ENCODE assay signal across 8 mouse cellular contexts in genomic region chr6:129049596-129050251, GRCm38 (mm10). TPM values are rescaled to one million over a fixed set of nuclear protein-coding genes. Genes with fewer than 3 reads are reported as not detected.
DNase-seq lines count a peak whose midpoint lies in the region; ATAC-seq and TF ChIP-seq lines count a peak whose summit lies in the region.

No protein-coding gene starts in this region.

- H3K4me2 ChIP-seq in heart, embryonic 13.5 days: peak overlapping the region; percentile 72
- peak overlapping the region; percentile 70 for H3K4me2 ChIP-seq in hindbrain, embryonic 15.5 days
- peak overlapping the region; percentile 61 for H3K4me2 ChIP-seq in midbrain, embryonic 13.5 days (replicated peaks)

- H3K9me3 ChIP-seq in heart, embryonic 13.5 days: no peaks in the 10 kb centered on the region
- H3K9me3 ChIP-seq in hindbrain, embryonic 15.5 days: no peaks in the 10 kb centered on the region
- no peaks in the 10 kb centered on the region for H3K9me3 ChIP-seq in midbrain, embryonic 13.5 days

- DNase-seq in heart, postnatal 14 days: no peak
- DNase-seq in brain, embryonic 14.5 days (ENCODE audit: low read depth): peak; percentile 40
- no peak for DNase-seq in spleen, adult 12 weeks (ENCODE audit: low spot score)
- DNase-seq in spleen, adult 18-20 months: no peak
- no peak for DNase-seq in layer of hippocampus, postnatal 36 days

- H3K27me3 ChIP-seq in heart, embryonic 13.5 days (replicated peaks): no peaks in the 10 kb centered on the region
- H3K27me3 ChIP-seq in hindbrain, embryonic 15.5 days: no peaks in the 10 kb centered on the region
- H3K27me3 ChIP-seq in midbrain, embryonic 13.5 days: no peaks in the 10 kb centered on the region

- ATAC-seq in heart, embryonic 13.5 days (ENCODE audit: extremely low read depth, insufficient number of reproducible peaks, low FRiP score, low TSS enrichment): no peak
- ATAC-seq in hindbrain, embryonic 15.5 days (ENCODE audit: low FRiP score, low read depth): peak; percentile 68; the same call in 1 of the 2 replicates
- peak; percentile 74 for ATAC-seq in midbrain, embryonic 13.5 days

- H3K27ac ChIP-seq in heart, embryonic 13.5 days (replicated peaks): no peak overlapping the region
- H3K27ac ChIP-seq in hindbrain, embryonic 15.5 days (replicated peaks): peak overlapping the region; percentile 53
- H3K27ac ChIP-seq in midbrain, embryonic 13.5 days: no peak overlapping the region

- H3K9ac ChIP-seq in heart, embryonic 13.5 days: peak overlapping the region; percentile 63
- peak overlapping the region; percentile 36 for H3K9ac ChIP-seq in hindbrain, embryonic 15.5 days
- peak overlapping the region; percentile 57; the same call in 1 of the 2 replicates for H3K9ac ChIP-seq in midbrain, embryonic 13.5 days (replicated peaks)

- H3K4me3 ChIP-seq in heart, embryonic 13.5 days: peak overlapping the region; percentile 50
- H3K4me3 ChIP-seq in hindbrain, embryonic 15.5 days: peak overlapping the region; percentile 38
- H3K4me3 ChIP-seq in midbrain, embryonic 13.5 days (replicated peaks): peak overlapping the region; percentile 36

- H3K4me1 ChIP-seq in heart, embryonic 13.5 days: 0 out of 2 replicates have a peak, but pooled peaks cover 4% of the 10 kb centered on the region
- peaks cover 5% of the 10 kb centered on the region; the same call in 1 of the 2 replicates for H3K4me1 ChIP-seq in hindbrain, embryonic 15.5 days (replicated peaks)
- peaks cover 9% of the 10 kb centered on the region; the same call in 1 of the 2 replicates for H3K4me1 ChIP-seq in midbrain, embryonic 13.5 days (replicated peaks)

- H3K36me3 ChIP-seq in heart, embryonic 13.5 days: no peaks in the 10 kb centered on the region
- no peaks in the 10 kb centered on the region for H3K36me3 ChIP-seq in hindbrain, embryonic 15.5 days
- H3K36me3 ChIP-seq in midbrain, embryonic 13.5 days: no peaks in the 10 kb centered on the region

- no peak for TF ChIP-seq CTCF in brain, embryonic 14.5 days (IDR thresholded peaks at IDR 0.05; ENCODE audit: borderline replicate concordance, extremely low read depth, insufficient read depth, insufficient read length)

- WGBS in heart, embryonic 13.5 days: under 1% methylated on average over 8 of the region's 8 CpGs
- under 1% methylated on average over 8 of the region's 8 CpGs for WGBS in hindbrain, embryonic 15.5 days
- under 1% methylated on average over 8 of the region's 8 CpGs for WGBS in midbrain, embryonic 13.5 days

- intact Hi-C loops in heart, postnatal 14 days (cut with DNase I): no loop called here

- no peak for TF ChIP-seq POLR2A in brain, embryonic 14.5 days (IDR thresholded peaks at IDR 0.05; ENCODE audit: borderline replicate concordance, extremely low read depth, insufficient read depth, insufficient read length, poor library complexity, severe bottlenecking)

RNA-seq across cellular contexts. Expression of gene Klrb1f, which starts 4.0 kb away (rescaled TPM):
- not detected in 2 replicates for polyA plus RNA-seq in heart, embryonic 13.5 days (2015; fragmentation: Nextera tagmentation; extraction: Ambion mirVana)
- under 1 TPM in 1 of 2 experiments, not detected in 1; 0.17 TPM for total RNA-seq in heart, postnatal 14 days (2021)
- polyA plus RNA-seq in brain, embryonic 14.5 days (2012; rRNA removed): 0.10 and 0.15 TPM in 2 replicates
- 0.34 and 0.51 TPM in 2 replicates for polyA plus RNA-seq in hindbrain, embryonic 15.5 days (2015; fragmentation: Nextera tagmentation; extraction: Ambion mirVana)
- polyA plus RNA-seq in midbrain, embryonic 13.5 days (2015; fragmentation: Nextera tagmentation; extraction: Ambion mirVana): 0.17 and 0.23 TPM in 2 replicates
- not detected for total RNA-seq in layer of hippocampus, postnatal 36 days (2021)

RNA-seq across cellular contexts. Expression of gene Clec2e, which starts 51.0 kb away (rescaled TPM):
- not detected in 2 replicates for polyA plus RNA-seq in heart, embryonic 13.5 days (2015; fragmentation: Nextera tagmentation; extraction: Ambion mirVana)
- total RNA-seq in heart, postnatal 14 days (2021): under 1 TPM in 1 of 2 experiments, not detected in 1; 0.17 TPM
- 0.06 TPM in 1 of 2 replicates, not detected in the other for polyA plus RNA-seq in brain, embryonic 14.5 days (2012; rRNA removed)
- not detected in 2 replicates for polyA plus RNA-seq in hindbrain, embryonic 15.5 days (2015; fragmentation: Nextera tagmentation; extraction: Ambion mirVana)
- not detected in 2 replicates for polyA plus RNA-seq in midbrain, embryonic 13.5 days (2015; fragmentation: Nextera tagmentation; extraction: Ambion mirVana)
- total RNA-seq in layer of hippocampus, postnatal 36 days (2021): not detected
